Mouse (Mus musculus): Measurements from ENCODE around the gene Trnp1. TPM values are rescaled to one million over a fixed set of nuclear protein-coding genes. Genes with fewer than 3 reads are reported as not detected.

Gene Trnp1
- total and polyA plus RNA-seq, 3 experiments, result 1.6 TPM; not detected in 1

GRCm38 (mm10) chr4:133449726-133450125, 48.6 kb downstream of the Trnp1 start:
- TF ChIP-seq NRF1 (IDR thresholded peaks at IDR 0.05; ENCODE audit: insufficient read depth, low read depth, low read length, poor library complexity, severe bottlenecking) (no peak), TBP (IDR thresholded peaks at IDR 0.05; ENCODE audit: low read depth, low read length) (no peak), CHD1 (IDR thresholded peaks at IDR 0.05; ENCODE audit: low read depth, low read length) (no peak), MXI1 (IDR thresholded peaks at IDR 0.05; ENCODE audit: low read depth, low read length) (no peak), KAT2A (conservative IDR thresholded peaks at IDR 0.05; ENCODE audit: low read depth, low read length) (no peak), SMC3 (IDR thresholded peaks at IDR 0.05; ENCODE audit: low read depth, low read length) (peak; percentile 57), GABPA (IDR thresholded peaks at IDR 0.05; ENCODE audit: low read depth, low read length) (no peak), RAD21 (IDR thresholded peaks at IDR 0.05; ENCODE audit: low read depth, low read length) (peak; percentile 15; the same call in 1 of the 2 replicates), USF2 (IDR thresholded peaks at IDR 0.05; ENCODE audit: borderline replicate concordance in 1 of 2, insufficient read depth in 1 of 2, low read depth in 1 of 2, low read length in 2 of 2) (no peak), ZKSCAN1 (IDR thresholded peaks at IDR 0.05; ENCODE audit: low read depth, low read length) (no peak), ZC3H11A (IDR thresholded peaks at IDR 0.05; ENCODE audit: low read depth, low read length) (no peak), JUND (IDR thresholded peaks at IDR 0.05; ENCODE audit: low read depth, low read length) (no peak), SIN3A (IDR thresholded peaks at IDR 0.05; ENCODE audit: low read length) (no peak), E2F4 (IDR thresholded peaks at IDR 0.05; ENCODE audit: borderline replicate concordance, low read depth, low read length) (no peak), CTCF (IDR thresholded peaks at IDR 0.05 in 2 of 3, conservative IDR thresholded peaks at IDR 0.05 in 1 of 3; ENCODE audit: control insufficient read depth in 1 of 3, insufficient read depth in 1 of 3, low read depth in 2 of 3, low read length in 3 of 3, poor library complexity in 1 of 3, severe bottlenecking in 1 of 3) (peak; percentile 21 to 70 (median 55); a peak in 4 of 6 replicates), UBTF (IDR thresholded peaks at IDR 0.05; ENCODE audit: borderline replicate concordance, insufficient read depth, low read depth, low read length) (no peak), RCOR1 (IDR thresholded peaks at IDR 0.05; ENCODE audit: low read depth, low read length) (no peak), POLR2AphosphoS5 (IDR thresholded peaks at IDR 0.05; ENCODE audit: borderline replicate concordance, low read depth, low read length) (no peak), GATA1 (IDR thresholded peaks at IDR 0.05; ENCODE audit: low read depth, low read length) (no peak), ETS1 (IDR thresholded peaks at IDR 0.05; ENCODE audit: low read depth, low read length) (no peak), BHLHE40 (IDR thresholded peaks at IDR 0.05; ENCODE audit: borderline replicate concordance, low read depth, low read length) (no peak), POLR2AphosphoS2 (IDR thresholded peaks at IDR 0.05; ENCODE audit: low read length) (no peak), ELF1 (IDR thresholded peaks at IDR 0.05; ENCODE audit: low read depth, low read length) (no peak), MAX (IDR thresholded peaks at IDR 0.05; ENCODE audit: low read length) (no peak), TCF12 (IDR thresholded peaks at IDR 0.05; ENCODE audit: low read depth, low read length) (no peak), EP300 (IDR thresholded peaks at IDR 0.05; ENCODE audit: low read depth in 1 of 2, low read length in 2 of 2) (no peak)
- Histone ChIP-seq H3K36me3 (ENCODE audit: control insufficient read depth in 1 of 2, insufficient read depth in 2 of 2, low read length in 2 of 2) (no peaks in the 10 kb centered on the region), H3K79me2 (ENCODE audit: control insufficient read depth, insufficient read depth, low read length, poor library complexity) (no peaks in the 10 kb centered on the region), H3K27ac (ENCODE audit: control insufficient read depth, low read depth, low read length) (no peak overlapping the region), H3K4me1 (ENCODE audit: control insufficient read depth in 1 of 2, insufficient read depth in 2 of 2, low read length in 2 of 2) (peaks cover 0 to 10% of the 10 kb centered on the region in 2 experiments; a peak in 2 of 4 replicates), H3K9me3 (replicated peaks; ENCODE audit: insufficient read depth, low read length) (no peaks in the 10 kb centered on the region), H3K27me3 (ENCODE audit: control insufficient read depth in 1 of 2, insufficient read depth in 2 of 2, low read length in 2 of 2) (no peaks in the 10 kb centered on the region), H3K4me3 (ENCODE audit: control insufficient read depth in 1 of 2, insufficient read depth in 1 of 2, low read depth in 2 of 2, low read length in 2 of 2) (no peak overlapping the region), H3K9ac (ENCODE audit: control insufficient read depth, low read depth, low read length, poor library complexity, severe bottlenecking) (no peak overlapping the region)
- peak; percentile 46 for DNase-seq (ENCODE audit: low read depth, low spot score)

All from MEL (cell line).